Mouse (Mus musculus): ENCODE measurements at regions not wholly inside any gene's neighbourhood (a gene's known extent, or its start where the extent isn't known, plus 50 kb on each side); places are given as distances from the start of the nearest gene placed in this dataset.

- DNase-seq (ENCODE audit: low spot score in 2 of 2) = peak in 1 of 2 experiments; percentile 28
Observed at GRCm38 (mm10) chr12:70752266-70752910, 72.9 kb upstream of the Frmd6 start.

DNA sequence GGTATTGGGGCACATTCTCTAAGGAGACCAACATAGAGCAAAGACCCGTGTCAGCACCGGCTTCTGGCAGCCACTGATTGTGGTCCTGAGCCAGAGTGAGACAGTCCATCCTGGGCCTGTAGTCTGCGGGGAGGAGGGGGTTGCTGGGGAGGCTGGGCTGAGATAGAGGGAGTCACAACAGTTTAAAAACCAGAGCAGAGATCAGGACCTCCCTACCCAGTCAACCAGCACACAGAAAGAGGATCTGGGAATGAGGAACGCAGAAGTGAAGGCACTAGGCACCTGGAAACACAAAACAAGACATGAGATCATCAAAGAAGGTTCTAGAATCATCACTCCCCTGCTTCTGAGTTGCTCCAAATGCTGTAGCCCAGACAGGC is 72.4 kb upstream of the Frmd6 start:
- no peak for DNase-seq (ENCODE audit: low spot score in 2 of 2)

- DNase-seq (ENCODE audit: low spot score in 2 of 2) = no peak
Observed at GRCm38 (mm10) chr12:70753458-70753857, 71.9 kb upstream of the Frmd6 start.

DNA sequence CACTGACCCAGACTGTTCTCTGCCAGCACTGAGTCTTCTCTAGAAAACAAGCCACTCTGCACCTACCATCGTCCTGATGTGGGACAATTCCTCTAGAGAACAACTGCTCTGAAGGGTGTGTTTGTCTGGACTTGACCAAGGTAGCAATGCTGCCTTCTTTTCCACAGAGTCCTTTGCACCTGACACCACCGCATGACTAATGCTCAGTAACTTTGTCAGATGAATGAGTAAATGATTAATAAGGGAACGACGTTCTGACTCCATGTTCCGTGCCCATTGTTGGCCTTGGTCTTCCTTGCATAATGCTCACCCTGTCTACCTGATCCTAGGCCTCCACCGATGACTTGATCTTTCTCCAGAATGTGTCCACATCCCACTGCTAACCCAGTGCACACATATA is 67.2 kb upstream of the Frmd6 start:
- DNase-seq (ENCODE audit: low spot score in 2 of 2) = no peak

DNA sequence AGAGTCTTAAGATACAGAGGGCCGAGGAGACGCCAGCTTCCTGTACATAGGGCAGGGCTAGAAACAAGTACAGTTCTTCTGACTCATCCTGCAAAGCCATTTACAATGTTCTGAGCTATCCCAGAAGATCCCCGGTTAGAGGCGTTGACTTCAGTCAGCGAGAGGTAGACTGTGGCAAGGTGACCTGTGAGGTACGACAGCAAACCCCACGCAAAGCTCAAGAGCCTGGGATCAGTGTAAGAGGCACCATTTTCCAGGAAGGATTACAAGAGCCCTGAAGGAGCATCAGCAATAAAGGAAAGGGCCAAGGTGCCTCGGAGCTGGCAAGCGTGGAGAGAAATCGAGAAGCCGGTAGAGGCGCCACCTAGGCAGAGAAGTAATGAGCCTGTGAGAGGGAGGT is 61.8 kb upstream of the Frmd6 start:
- no peak for DNase-seq (ENCODE audit: low spot score in 2 of 2)

DNA sequence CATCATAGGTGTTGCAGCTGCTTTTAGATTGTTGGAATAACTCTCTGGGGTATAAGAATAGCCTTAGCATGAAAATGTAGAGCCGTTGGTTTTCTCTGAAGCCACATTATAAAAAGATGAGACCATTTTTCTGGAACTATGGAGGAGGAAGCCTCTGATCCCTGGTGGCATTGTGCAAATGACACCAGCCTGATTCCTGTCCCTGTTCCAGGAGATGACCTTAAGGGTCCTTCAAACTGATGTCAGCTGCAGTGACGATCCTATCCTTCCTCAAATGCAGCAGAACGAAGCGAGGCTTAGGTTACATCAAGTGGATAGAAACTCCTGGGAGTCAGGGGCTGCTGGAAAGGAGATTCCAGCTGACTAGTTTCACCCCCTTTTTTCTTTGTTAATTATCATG is 59.0 kb upstream of the Frmd6 start:
- no peak for DNase-seq (ENCODE audit: low spot score in 2 of 2)

- DNase-seq (ENCODE audit: low spot score in 2 of 2) = no peak
Observed at GRCm38 (mm10) chr12:70767959-70768358, 57.4 kb upstream of the Frmd6 start.

GRCm38 (mm10) chr12:70768745-70769144 is 56.6 kb upstream of the Frmd6 start:
- no peak for DNase-seq (ENCODE audit: low spot score in 2 of 2)

- DNase-seq (ENCODE audit: low spot score in 2 of 2) = no peak
Observed at GRCm38 (mm10) chr12:70769538-70770176, 55.7 kb upstream of the Frmd6 start.

GRCm38 (mm10) chr12:70774006-70774405 is 51.3 kb upstream of the Frmd6 start:
- DNase-seq (ENCODE audit: low spot score in 2 of 2) = no peak

DNA sequence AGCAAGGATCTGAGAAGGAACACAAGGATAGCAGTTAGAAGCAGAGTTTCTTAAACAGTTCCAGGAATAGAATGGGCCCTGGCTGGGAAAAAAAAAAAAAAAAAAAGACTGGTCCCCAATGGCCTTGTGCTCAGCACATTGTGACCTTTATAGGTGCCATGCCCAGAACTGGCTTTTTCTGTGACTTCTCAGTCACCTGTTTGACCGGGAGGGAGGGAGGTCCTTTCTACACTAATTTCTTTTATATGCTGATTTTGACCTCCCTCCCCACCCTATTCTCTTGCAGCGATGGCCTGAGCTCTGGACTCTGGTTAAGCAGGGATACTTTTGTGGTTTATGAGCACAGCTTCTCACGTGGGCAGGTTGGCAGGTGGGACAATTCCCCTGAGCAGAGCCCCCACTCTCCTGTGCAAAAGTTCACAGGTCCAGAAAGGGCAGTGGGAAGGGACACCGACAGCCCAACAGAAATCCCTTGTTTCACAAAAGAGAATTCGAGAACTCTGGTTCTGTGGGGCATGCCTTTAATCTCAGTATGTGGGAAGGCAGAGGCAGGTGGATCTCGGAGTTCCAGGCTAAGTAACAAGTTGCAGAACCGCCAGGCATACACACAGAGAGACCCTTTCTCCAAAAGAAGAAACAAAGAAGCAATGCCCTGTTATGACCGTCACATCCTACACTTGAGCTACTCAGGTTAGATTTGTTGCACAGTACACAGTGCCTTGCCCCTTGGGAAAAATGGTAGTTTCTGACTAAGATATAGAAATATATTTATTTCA is 50.3 kb upstream of the Frmd6 start:
- DNase-seq (ENCODE audit: low spot score in 2 of 2) = no peak
